Comparison of ENCODE assay signal across 8 mouse cellular contexts in the genomic region with DNA sequence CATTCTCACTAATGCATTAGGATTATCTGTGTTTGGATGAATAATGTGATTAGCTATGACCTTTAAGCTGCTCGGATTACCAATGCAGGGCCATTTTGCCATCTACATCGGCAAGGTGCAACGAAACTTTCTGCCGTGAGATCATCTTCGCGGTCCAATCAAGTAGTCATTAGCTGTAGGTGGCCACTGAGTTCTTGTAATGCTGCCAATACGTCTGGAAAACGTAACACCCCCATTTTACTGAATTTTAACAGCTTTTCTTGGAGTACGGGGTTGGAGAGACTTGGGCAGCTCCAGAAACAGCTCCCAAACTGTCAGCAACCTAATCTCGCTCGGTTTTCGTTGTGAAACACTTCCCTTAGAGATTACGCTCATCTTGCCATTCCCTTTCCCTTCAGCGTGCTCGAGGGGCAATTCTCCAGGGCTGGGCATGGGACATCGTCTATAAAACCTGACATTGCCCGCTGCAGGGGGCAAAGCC. TPM values are rescaled to one million over a fixed set of nuclear protein-coding genes. Genes with fewer than 3 reads are reported as not detected.
DNase-seq lines count a peak whose midpoint lies in the region; ATAC-seq and TF ChIP-seq lines count a peak whose summit lies in the region.

No protein-coding gene starts in this region.

- ATAC-seq in limb, embryonic 12.5 days (ENCODE audit: insufficient number of reproducible peaks, insufficient read depth, low FRiP score, low TSS enrichment, low read depth) = no peak
- no peak for ATAC-seq in neural tube, embryonic 15.5 days (ENCODE audit: low FRiP score)
- no peak for ATAC-seq in cerebellum, adult (ENCODE audit: insufficient number of reproducible peaks, low FRiP score, low TSS enrichment)

- H3K36me3 ChIP-seq in heart, embryonic 10.5 days = no peaks in the 10 kb centered on the region
- no peaks in the 10 kb centered on the region for H3K36me3 ChIP-seq in ES-E14 (ENCODE audit: control insufficient read depth, insufficient read depth, low read length, poor library complexity, severe bottlenecking)
- peaks cover 10% of the 10 kb centered on the region for H3K36me3 ChIP-seq in forebrain, embryonic 10.5 days (replicated peaks)
- H3K36me3 ChIP-seq in limb, embryonic 12.5 days = no peaks in the 10 kb centered on the region
- no peaks in the 10 kb centered on the region for H3K36me3 ChIP-seq in neural tube, embryonic 15.5 days

- in situ Hi-C loops in ES-E14 (cut with MboI; ENCODE audit: low sequenced_read_pairs in 2 of 2, unreplicated experiment in 2 of 2) = no loop called here

- H3K9me3 ChIP-seq in heart, embryonic 10.5 days = no peaks in the 10 kb centered on the region
- no peaks in the 10 kb centered on the region for H3K9me3 ChIP-seq in ES-E14 (ENCODE audit: control insufficient read depth, insufficient read depth, low read depth, low read length)
- no peaks in the 10 kb centered on the region for H3K9me3 ChIP-seq in forebrain, embryonic 10.5 days
- no peaks in the 10 kb centered on the region for H3K9me3 ChIP-seq in limb, embryonic 12.5 days
- no peaks in the 10 kb centered on the region for H3K9me3 ChIP-seq in neural tube, embryonic 15.5 days (replicated peaks)

- WGBS in heart, embryonic 10.5 days = 1% methylated on average over 17 of the region's 17 CpGs
- WGBS in forebrain, embryonic 10.5 days = 1% methylated on average over 17 of the region's 17 CpGs
- 2% methylated on average over 17 of the region's 17 CpGs for WGBS in limb, embryonic 12.5 days
- WGBS in neural tube, embryonic 15.5 days = under 1% methylated on average over 17 of the region's 17 CpGs

- peak overlapping the region; percentile 89 for H3K4me2 ChIP-seq in limb, embryonic 12.5 days
- H3K4me2 ChIP-seq in neural tube, embryonic 15.5 days = peak overlapping the region; percentile 87

- H3K27ac ChIP-seq in heart, embryonic 10.5 days = peak overlapping the region; percentile 100
- H3K27ac ChIP-seq in ES-E14 (ENCODE audit: insufficient read depth, low read depth, low read length, poor library complexity, severe bottlenecking) = peak overlapping the region; percentile 94
- H3K27ac ChIP-seq in forebrain, embryonic 10.5 days = peak overlapping the region; percentile 100
- peak overlapping the region; percentile 100 for H3K27ac ChIP-seq in limb, embryonic 12.5 days
- H3K27ac ChIP-seq in neural tube, embryonic 15.5 days (replicated peaks) = peak overlapping the region; percentile 99

- H3K9ac ChIP-seq in ES-E14 (ENCODE audit: insufficient read depth, low read depth, low read length, poor library complexity, severe bottlenecking) = peak overlapping the region; percentile 97
- H3K9ac ChIP-seq in limb, embryonic 12.5 days (replicated peaks) = peak overlapping the region; percentile 91
- H3K9ac ChIP-seq in neural tube, embryonic 15.5 days (replicated peaks) = peak overlapping the region; percentile 95

- H3K4me1 ChIP-seq in heart, embryonic 10.5 days = peaks cover 52% of the 10 kb centered on the region
- peaks cover 4 to 14% of the 10 kb centered on the region in 2 experiments for H3K4me1 ChIP-seq in ES-E14 (ENCODE audit: control insufficient read depth in 2 of 2, insufficient read depth in 2 of 2, low read length in 2 of 2, poor library complexity in 1 of 2)
- peaks cover 68% of the 10 kb centered on the region for H3K4me1 ChIP-seq in forebrain, embryonic 10.5 days
- peaks cover 26% of the 10 kb centered on the region for H3K4me1 ChIP-seq in limb, embryonic 12.5 days (replicated peaks)
- peaks cover 52% of the 10 kb centered on the region for H3K4me1 ChIP-seq in neural tube, embryonic 15.5 days

- intact Hi-C loops in heart, postnatal 14 days (cut with DNase I) = no loop called here

- DNase-seq in heart, embryonic 10.5 days (ENCODE audit: low spot score) = no peak
- no peak for DNase-seq in heart, postnatal 14 days
- no peak for DNase-seq in ES-E14 (ENCODE audit: low read depth, low spot score)
- DNase-seq in forebrain, embryonic 10.5 days (ENCODE audit: extremely low spot score, low spot score) = peak; percentile 38
- no peak for DNase-seq in adrenal gland, adult (ENCODE audit: inconsistent age in 2 of 2, low spot score in 1 of 2)

- H3K27me3 ChIP-seq in heart, embryonic 10.5 days (ENCODE audit: insufficient read depth, poor library complexity, severe bottlenecking) = no peaks in the 10 kb centered on the region
- no peaks in the 10 kb centered on the region for H3K27me3 ChIP-seq in forebrain, embryonic 10.5 days (ENCODE audit: poor library complexity, severe bottlenecking)
- H3K27me3 ChIP-seq in limb, embryonic 12.5 days = no peaks in the 10 kb centered on the region
- no peaks in the 10 kb centered on the region for H3K27me3 ChIP-seq in neural tube, embryonic 15.5 days (replicated peaks)

- peak overlapping the region; percentile 78 for H3K4me3 ChIP-seq in heart, embryonic 10.5 days
- peak overlapping the region; percentile 87 to 88 for H3K4me3 ChIP-seq in ES-E14 (ENCODE audit: insufficient read depth in 1 of 2, low read depth in 1 of 2, low read length in 2 of 2, poor library complexity in 1 of 2, severe bottlenecking in 1 of 2)
- peak overlapping the region; percentile 78 for H3K4me3 ChIP-seq in forebrain, embryonic 10.5 days
- peak overlapping the region; percentile 70 for H3K4me3 ChIP-seq in limb, embryonic 12.5 days (replicated peaks)
- H3K4me3 ChIP-seq in neural tube, embryonic 15.5 days (replicated peaks) = peak overlapping the region; percentile 72

TF ChIP-seq in ES-E14, 5 proteins besides CTCF, POLR2A, EP300 and RAD21:
- no peak for TF ChIP-seq ZC3H11A (IDR thresholded peaks at IDR 0.05; ENCODE audit: borderline replicate concordance, low read depth, low read length)
- TF ChIP-seq CHD2 (IDR thresholded peaks at IDR 0.05; ENCODE audit: low read depth, low read length) = no peak
- TF ChIP-seq MAFK (IDR thresholded peaks at IDR 0.05; ENCODE audit: insufficient read depth, low read depth, low read length) = no peak
- no peak for TF ChIP-seq ZNF384 (IDR thresholded peaks at IDR 0.05; ENCODE audit: low read depth, low read length)
- no peak for TF ChIP-seq HCFC1 (IDR thresholded peaks at IDR 0.05; ENCODE audit: borderline replicate concordance, insufficient read depth, low read length)
TF ChIP-seq in ES-E14: peak in this region for 0.

RNA-seq across cellular contexts. Expression of a gene that starts 0.5 kb away (rescaled TPM):
- 26.7 and 33.8 TPM in 2 replicates for polyA plus RNA-seq in heart, embryonic 10.5 days (2016; fragmentation: Nextera tagmentation; extraction: Ambion mirVana)
- total RNA-seq in heart, postnatal 14 days (2021) = 10 to 100 TPM; 44.2 to 45.6 TPM
- total RNA-seq in ES-E14 (2012; rRNA removed) = 26.5 and 27.6 TPM in 2 replicates
- 39.1 and 40.4 TPM in 2 replicates for polyA plus RNA-seq in forebrain, embryonic 10.5 days (2016; fragmentation: Nextera tagmentation; extraction: Ambion mirVana)
- 30.8 and 33.1 TPM in 2 replicates for polyA plus RNA-seq in limb, embryonic 12.5 days (2016; fragmentation: Nextera tagmentation; extraction: Ambion mirVana)
- polyA plus RNA-seq in neural tube, embryonic 15.5 days (2015; fragmentation: Nextera tagmentation; extraction: Ambion mirVana) = 37.2 and 40.8 TPM in 2 replicates

RNA-seq across cellular contexts. Expression of a gene that starts 43.9 kb away (rescaled TPM):
- not detected in 2 replicates for polyA plus RNA-seq in heart, embryonic 10.5 days (2016; fragmentation: Nextera tagmentation; extraction: Ambion mirVana)
- total RNA-seq in heart, postnatal 14 days (2021) = not detected
- not detected in 2 replicates for total RNA-seq in ES-E14 (2012; rRNA removed)
- polyA plus RNA-seq in forebrain, embryonic 10.5 days (2016; fragmentation: Nextera tagmentation; extraction: Ambion mirVana) = 0.07 TPM in 1 of 2 replicates, not detected in the other
- polyA plus RNA-seq in limb, embryonic 12.5 days (2016; fragmentation: Nextera tagmentation; extraction: Ambion mirVana) = 0.20 TPM in 1 of 2 replicates, not detected in the other
- polyA plus RNA-seq in neural tube, embryonic 15.5 days (2015; fragmentation: Nextera tagmentation; extraction: Ambion mirVana) = 18.2 and 19.4 TPM in 2 replicates

Comparison
In these comparisons a context has a peak if more than half of its experiments do, and no peak if none do; other contexts are left out.
1. RNA of a gene that starts 43.9 kb away (polyA plus RNA-seq): 18.2 to 19.4 TPM in neural tube, embryonic 15.5 days; 0.20 TPM in limb, embryonic 12.5 days, 0.07 TPM in forebrain, embryonic 10.5 days and not detected in heart, embryonic 10.5 days; every median in the first group is over 10 times any median in the second.
2. Peak in every context shown above with its lines, with median percentiles within 50 percentile points of each other: H3K27ac ChIP-seq, H3K4me3 ChIP-seq and H3K9ac ChIP-seq.